Mouse (Mus musculus): Measurements from ENCODE around the gene Arfgap1. TPM values are rescaled to one million over a fixed set of nuclear protein-coding genes. Genes with fewer than 3 reads are reported as not detected.

Arfgap1 gene
- polyA plus RNA-seq, 1 experiment from 2014 or later = 82.9 TPM

DNA sequence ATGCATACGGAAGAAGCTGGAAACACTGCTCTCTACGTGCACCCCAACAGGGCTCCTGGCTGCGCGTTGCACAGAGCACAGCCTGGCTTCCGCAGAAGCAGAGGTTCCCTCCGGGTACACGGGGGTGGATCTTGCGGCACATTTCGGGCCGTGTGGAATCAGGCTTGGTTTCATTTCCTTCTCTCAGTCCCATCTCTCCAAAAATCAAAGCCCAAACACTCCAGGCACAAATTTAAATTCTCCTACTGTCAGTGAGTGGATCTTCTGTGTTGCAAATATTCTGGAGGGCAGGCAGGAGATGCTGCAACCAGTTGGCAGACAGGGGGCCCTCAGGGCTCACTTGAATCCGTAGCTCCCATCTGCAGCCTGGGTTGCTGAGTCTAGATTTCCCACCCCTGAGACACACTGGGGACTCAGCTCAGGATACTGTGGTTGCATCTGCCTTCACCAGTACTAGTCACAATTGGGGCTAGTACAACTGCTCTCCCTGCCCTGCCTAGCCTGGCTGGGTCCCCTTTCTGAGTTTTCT lies 64.4 kb downstream of the Arfgap1 start:
- no peaks in the 10 kb centered on the region for H3K9me3 ChIP-seq
- H3K9ac ChIP-seq = no peak overlapping the region
- H3K27me3 ChIP-seq (replicated peaks) = peaks cover 99% of the 10 kb centered on the region
- no peak overlapping the region for H3K4me3 ChIP-seq
- peaks cover 23% of the 10 kb centered on the region for H3K4me1 ChIP-seq
- no peaks in the 10 kb centered on the region for H3K36me3 ChIP-seq
- ATAC-seq (ENCODE audit: extremely low read depth, insufficient number of reproducible peaks, low FRiP score, low TSS enrichment) = no peak
- 72% methylated on average over 11 of the region's 11 CpGs for WGBS
- H3K4me2 ChIP-seq = no peak overlapping the region
- H3K27ac ChIP-seq (replicated peaks) = no peak overlapping the region

Other genes with a start within 250 kb of the Arfgap1 start
- gene Slc17a9, start 242.0 kb upstream of the Arfgap1 start, polyA plus RNA-seq (2015; fragmentation: Nextera tagmentation; extraction: Ambion mirVana) = 0.65 and 1.1 TPM in 2 replicates
- not detected in 2 replicates for gene Bhlhe23, start 190.3 kb upstream of the Arfgap1 start, polyA plus RNA-seq (2015; fragmentation: Nextera tagmentation; extraction: Ambion mirVana)
- 31.8 and 34.0 TPM in 2 replicates for gene Ythdf1, start 46.3 kb upstream of the Arfgap1 start, polyA plus RNA-seq (2015; fragmentation: Nextera tagmentation; extraction: Ambion mirVana)
- gene Birc7, start 38.2 kb upstream of the Arfgap1 start, polyA plus RNA-seq (2015; fragmentation: Nextera tagmentation; extraction: Ambion mirVana) = 0.44 and 0.47 TPM in 2 replicates
- 47.3 and 49.3 TPM in 2 replicates for gene Nkain4, start 12.5 kb upstream of the Arfgap1 start, polyA plus RNA-seq (2015; fragmentation: Nextera tagmentation; extraction: Ambion mirVana)
- gene Col20a1, start 19.3 kb downstream of the Arfgap1 start, polyA plus RNA-seq (2015; fragmentation: Nextera tagmentation; extraction: Ambion mirVana) = 0.24 and 0.33 TPM in 2 replicates
- 0.37 and 0.48 TPM in 2 replicates for gene Chrna4, start 76.3 kb downstream of the Arfgap1 start, polyA plus RNA-seq (2015; fragmentation: Nextera tagmentation; extraction: Ambion mirVana)
- 0.19 TPM in 2 replicates for gene Kcnq2, start 168.1 kb downstream of the Arfgap1 start, polyA plus RNA-seq (2015; fragmentation: Nextera tagmentation; extraction: Ambion mirVana)
- 7.8 and 9.7 TPM in 2 replicates for gene Eef1a2, start 189.8 kb downstream of the Arfgap1 start, polyA plus RNA-seq (2015; fragmentation: Nextera tagmentation; extraction: Ambion mirVana)
- 180 and 188 TPM in 2 replicates for gene Ppdpf, start 220.0 kb downstream of the Arfgap1 start, polyA plus RNA-seq (2015; fragmentation: Nextera tagmentation; extraction: Ambion mirVana)
- 0.05 TPM in 1 of 2 replicates, not detected in the other for gene Ptk6, start 235.6 kb downstream of the Arfgap1 start, polyA plus RNA-seq (2015; fragmentation: Nextera tagmentation; extraction: Ambion mirVana)
- gene Srms, start 246.0 kb downstream of the Arfgap1 start, polyA plus RNA-seq (2015; fragmentation: Nextera tagmentation; extraction: Ambion mirVana) = 0.11 TPM in 1 of 2 replicates, not detected in the other

Measured in heart, embryonic 13.5 days (tissue).